Mouse (Mus musculus) kidney, postnatal 10 days (tissue): ENCODE measurements at regions not wholly inside any gene's neighbourhood (a gene's known extent, or its start where the extent isn't known, plus 50 kb on each side); places are given as distances from the start of the nearest gene placed in this dataset.
A peak's percentile ranks its signal among the peaks of the same experiment; 100 is the strongest.
"Not testable (repeated sequence)": the region's sequence is repeated elsewhere in the genome, so short reads cannot be mapped to it uniquely, and the experiment has no call there.

Experiments
- DNase-seq: peaks from one replicate; pipeline ENCODE4 v3.0.0; 2021; ENCODE audit warnings: mixed read lengths

- DNase-seq = no peak
These were observed 228.2 kb downstream of the Nuak1 start for GRCm38 (mm10) chr10:84212096-84212785.

- DNase-seq = no peak
These were observed 225.6 kb downstream of the Nuak1 start for GRCm38 (mm10) chr10:84214812-84215211.

- no peak for DNase-seq
These were observed 211.0 kb downstream of the Nuak1 start for GRCm38 (mm10) chr10:84229224-84229921.

GRCm38 (mm10) chr10:84230011-84230781 is 210.2 kb downstream of the Nuak1 start:
- no peak for DNase-seq

- peak; percentile 21 for DNase-seq
These were observed 205.4 kb downstream of the Nuak1 start for GRCm38 (mm10) chr10:84235006-84235405.

GRCm38 (mm10) chr10:84236236-84236635 is 204.2 kb downstream of the Nuak1 start:
- DNase-seq = no peak

- no peak for DNase-seq
These were observed 202.0 kb downstream of the Nuak1 start for GRCm38 (mm10) chr10:84238279-84238963.

- no peak for DNase-seq
These were observed 197.1 kb downstream of the Nuak1 start for GRCm38 (mm10) chr10:84243283-84243682.

- DNase-seq = no peak
These were observed 191.1 kb downstream of the Nuak1 start for GRCm38 (mm10) chr10:84249346-84249745.

GRCm38 (mm10) chr10:84260931-84261650 is 179.3 kb downstream of the Nuak1 start:
- no peak for DNase-seq

GRCm38 (mm10) chr10:84262943-84263342 is 177.5 kb downstream of the Nuak1 start:
- no peak for DNase-seq

GRCm38 (mm10) chr10:84285832-84286506 is 154.4 kb downstream of the Nuak1 start:
- peak; percentile 44 for DNase-seq

GRCm38 (mm10) chr10:84294422-84294821 is 146.0 kb downstream of the Nuak1 start:
- DNase-seq = no peak

GRCm38 (mm10) chr10:84296168-84296567 is 144.2 kb downstream of the Nuak1 start:
- no peak for DNase-seq

- peak; percentile 48 for DNase-seq
These were observed 138.8 kb downstream of the Nuak1 start for GRCm38 (mm10) chr10:84301561-84301960.

- DNase-seq = no peak
These were observed 137.4 kb downstream of the Nuak1 start for GRCm38 (mm10) chr10:84302821-84303520.

- DNase-seq = not testable (repeated sequence)
These were observed 131.7 kb downstream of the Nuak1 start for GRCm38 (mm10) chr10:84308746-84309145.

GRCm38 (mm10) chr10:84310653-84311052 is 129.7 kb downstream of the Nuak1 start:
- DNase-seq = no peak

- no peak for DNase-seq
These were observed 127.7 kb downstream of the Nuak1 start for GRCm38 (mm10) chr10:84312656-84313055.

GRCm38 (mm10) chr10:84316857-84317256 is 123.5 kb downstream of the Nuak1 start:
- no peak for DNase-seq

- DNase-seq = no peak
These were observed 122.4 kb downstream of the Nuak1 start for GRCm38 (mm10) chr10:84317960-84318359.
